Mouse (Mus musculus) kidney, postnatal 10 days (tissue): ENCODE results near the gene Acaca.
"Not testable (repeated sequence)": the region's sequence is repeated elsewhere in the genome, so short reads cannot be mapped to it uniquely, and the experiment has no call there.

Source experiments
- DNase-seq: peaks from one replicate; pipeline ENCODE4 v3.0.0; 2021; ENCODE audit warnings: mixed read lengths

Gene Acaca

GRCm38 (mm10) chr11:84251170-84251569 lies 121.7 kb downstream of the Acaca start:
- no peak for DNase-seq

GRCm38 (mm10) chr11:84252425-84252824 lies 123.0 kb downstream of the Acaca start:
- no peak for DNase-seq

- no peak for DNase-seq
Observed at GRCm38 (mm10) chr11:84255879-84256278, 126.4 kb downstream of the Acaca start.

- DNase-seq, result no peak
Observed at GRCm38 (mm10) chr11:84258053-84258710, 128.7 kb downstream of the Acaca start.

- DNase-seq, result no peak
Observed at GRCm38 (mm10) chr11:84264490-84264889, 135.0 kb downstream of the Acaca start.

- peak; percentile 21 for DNase-seq
Observed at GRCm38 (mm10) chr11:84268068-84268467, 138.6 kb downstream of the Acaca start.

- DNase-seq, result peak; percentile 26
Observed at GRCm38 (mm10) chr11:84270511-84270910, 141.0 kb downstream of the Acaca start.

GRCm38 (mm10) chr11:84271948-84272347 lies 142.5 kb downstream of the Acaca start:
- DNase-seq, result no peak

- peak; percentile 38 for DNase-seq
Observed at GRCm38 (mm10) chr11:84272574-84272973, 143.1 kb downstream of the Acaca start.

- DNase-seq, result no peak
Observed at GRCm38 (mm10) chr11:84276979-84277378, 147.5 kb downstream of the Acaca start.

- peak; percentile 46 for DNase-seq
Observed at GRCm38 (mm10) chr11:84281280-84281679, 151.8 kb downstream of the Acaca start.

GRCm38 (mm10) chr11:84282944-84283703 lies 153.7 kb downstream of the Acaca start:
- DNase-seq, result no peak

- DNase-seq, result no peak
Observed at GRCm38 (mm10) chr11:84290781-84291180, 161.3 kb downstream of the Acaca start.

- no peak for DNase-seq
Observed at GRCm38 (mm10) chr11:84292532-84292931, 163.1 kb downstream of the Acaca start.

- DNase-seq, result no peak
Observed at GRCm38 (mm10) chr11:84293288-84293687, 163.8 kb downstream of the Acaca start.

- no peak for DNase-seq
Observed at GRCm38 (mm10) chr11:84296337-84296736, 166.9 kb downstream of the Acaca start.

- DNase-seq, result no peak
Observed at GRCm38 (mm10) chr11:84305474-84305873, 176.0 kb downstream of the Acaca start.

GRCm38 (mm10) chr11:84306158-84306742 lies 176.8 kb downstream of the Acaca start:
- no peak for DNase-seq

GRCm38 (mm10) chr11:84324032-84324752 lies 194.7 kb downstream of the Acaca start:
- no peak for DNase-seq

- no peak for DNase-seq
Observed at GRCm38 (mm10) chr11:84327086-84327485, 197.6 kb downstream of the Acaca start.

- no peak for DNase-seq
Observed at GRCm38 (mm10) chr11:84332384-84332783, 202.9 kb downstream of the Acaca start.

- DNase-seq, result no peak
Observed at GRCm38 (mm10) chr11:84332860-84333259, 203.4 kb downstream of the Acaca start.

GRCm38 (mm10) chr11:84338273-84338672 lies 208.8 kb downstream of the Acaca start:
- not testable (repeated sequence) for DNase-seq
